Mouse (Mus musculus): ENCODE results near the gene Pdzrn4. TPM values are rescaled to one million over a fixed set of nuclear protein-coding genes. Genes with fewer than 3 reads are reported as not detected.

Gene Pdzrn4
- polyA plus RNA-seq, 1 experiment = 0.01 TPM

- TF ChIP-seq TAL1 (IDR thresholded peaks at IDR 0.05; ENCODE audit: low read length) (no peak), GATA1 (IDR thresholded peaks at IDR 0.05; ENCODE audit: low read length) (no peak)
- no peaks in the 10 kb centered on the region for H3K27me3 ChIP-seq (ENCODE audit: control insufficient read depth)
- H3K4me1 ChIP-seq (ENCODE audit: control insufficient read depth) = no peaks in the 10 kb centered on the region
- H3K36me3 ChIP-seq (ENCODE audit: control insufficient read depth) = no peaks in the 10 kb centered on the region
- H3K9me3 ChIP-seq (ENCODE audit: control insufficient read depth, low read length) = peaks cover 20% of the 10 kb centered on the region
- no peak overlapping the region for H3K4me3 ChIP-seq (replicated peaks)
These were observed 299.7 kb downstream of the Pdzrn4 start for GRCm38 (mm10) chr15:92696276-92696956.

DNA sequence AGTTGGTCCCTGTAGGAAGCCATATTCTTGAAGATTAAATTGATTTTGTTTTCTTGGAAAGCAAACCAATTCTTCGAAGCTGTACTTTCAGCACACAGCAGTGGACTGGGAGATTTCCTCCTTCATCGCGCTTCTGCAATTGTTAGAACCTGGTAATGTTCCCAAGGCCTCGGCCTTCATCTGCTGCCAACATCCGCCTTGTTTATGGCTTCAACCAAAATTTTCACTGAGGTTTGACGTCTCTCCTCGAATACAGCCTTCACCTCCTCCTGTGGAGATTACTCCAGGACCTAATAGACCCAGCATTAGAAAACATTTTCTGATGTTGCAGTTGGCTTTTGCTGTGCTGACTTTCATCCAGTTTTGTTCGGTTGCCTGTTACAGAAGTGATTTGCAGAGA, 307.5 kb downstream of the Pdzrn4 start:
- Histone ChIP-seq H3K27me3 (ENCODE audit: control insufficient read depth) (no peaks in the 10 kb centered on the region), H3K9me3 (ENCODE audit: control insufficient read depth, low read length) (0 out of 2 replicates have a peak, but pooled peaks cover 4% of the 10 kb centered on the region), H3K36me3 (ENCODE audit: control insufficient read depth) (no peaks in the 10 kb centered on the region), H3K4me3 (replicated peaks) (no peak overlapping the region), H3K4me1 (ENCODE audit: control insufficient read depth) (no peaks in the 10 kb centered on the region)
- TF ChIP-seq GATA1 (IDR thresholded peaks at IDR 0.05; ENCODE audit: low read length) (no peak), TAL1 (IDR thresholded peaks at IDR 0.05; ENCODE audit: low read length) (no peak)

DNA sequence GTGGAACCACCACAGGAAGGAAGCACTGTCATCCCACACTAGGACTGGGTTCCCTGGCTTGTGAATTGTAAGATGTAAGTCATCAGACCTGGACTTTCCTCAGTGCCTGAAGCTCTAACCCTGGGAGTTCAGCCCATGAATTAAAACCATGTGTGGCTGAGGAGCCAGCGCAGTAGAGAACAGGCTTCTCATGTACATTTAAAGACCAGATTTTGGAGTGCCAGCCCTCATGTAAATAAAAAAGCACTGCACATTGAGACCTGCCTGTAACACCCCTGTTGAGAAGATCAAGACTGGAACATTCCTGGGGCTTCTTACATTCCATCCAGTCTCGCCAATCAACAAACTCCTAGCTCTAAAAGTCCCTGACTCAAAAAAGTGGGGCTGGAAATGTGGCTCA, 342.0 kb downstream of the Pdzrn4 start:
- no peak overlapping the region for H3K4me3 ChIP-seq (replicated peaks)
- no peak for TF ChIP-seq GATA1 (IDR thresholded peaks at IDR 0.05; ENCODE audit: low read length)
- no peak for TF ChIP-seq TAL1 (IDR thresholded peaks at IDR 0.05; ENCODE audit: low read length)
- H3K27me3 ChIP-seq (ENCODE audit: control insufficient read depth) = no peaks in the 10 kb centered on the region
- peaks cover 15% of the 10 kb centered on the region for H3K9me3 ChIP-seq (ENCODE audit: control insufficient read depth, low read length)
- no peaks in the 10 kb centered on the region for H3K36me3 ChIP-seq (ENCODE audit: control insufficient read depth)
- H3K4me1 ChIP-seq (ENCODE audit: control insufficient read depth) = no peaks in the 10 kb centered on the region

DNA sequence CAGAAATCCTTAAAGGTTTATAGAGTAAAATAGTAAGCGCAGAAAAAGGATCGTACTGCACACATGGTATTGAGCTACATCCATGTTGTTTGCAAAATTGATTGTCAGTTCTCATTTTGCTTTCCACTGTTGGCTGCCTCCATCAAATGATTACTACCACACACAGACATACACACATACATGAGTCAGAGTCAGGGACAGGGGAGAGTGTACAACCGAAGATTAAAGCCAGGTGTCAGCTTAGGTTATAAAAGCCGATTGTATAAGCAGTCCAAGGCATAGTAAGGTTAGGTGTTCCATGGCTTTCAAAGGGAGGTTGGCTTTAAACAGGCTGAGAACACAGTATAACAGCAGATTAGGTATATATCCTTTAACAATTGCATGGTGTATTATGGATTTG, 343.2 kb downstream of the Pdzrn4 start:
- H3K27me3 ChIP-seq (ENCODE audit: control insufficient read depth) = no peaks in the 10 kb centered on the region
- H3K9me3 ChIP-seq (ENCODE audit: control insufficient read depth, low read length) = peaks cover 15% of the 10 kb centered on the region
- H3K4me3 ChIP-seq (replicated peaks) = no peak overlapping the region
- H3K36me3 ChIP-seq (ENCODE audit: control insufficient read depth) = no peaks in the 10 kb centered on the region
- TF ChIP-seq GATA1 (IDR thresholded peaks at IDR 0.05; ENCODE audit: low read length) (no peak), TAL1 (IDR thresholded peaks at IDR 0.05; ENCODE audit: low read length) (no peak)
- no peaks in the 10 kb centered on the region for H3K4me1 ChIP-seq (ENCODE audit: control insufficient read depth)

- H3K4me1 ChIP-seq (ENCODE audit: control insufficient read depth) = no peaks in the 10 kb centered on the region
- peaks cover 26% of the 10 kb centered on the region for H3K9me3 ChIP-seq (ENCODE audit: control insufficient read depth, low read length)
- no peaks in the 10 kb centered on the region for H3K27me3 ChIP-seq (ENCODE audit: control insufficient read depth)
- H3K36me3 ChIP-seq (ENCODE audit: control insufficient read depth) = no peaks in the 10 kb centered on the region
- no peak overlapping the region for H3K4me3 ChIP-seq (replicated peaks)
- TF ChIP-seq GATA1 (IDR thresholded peaks at IDR 0.05; ENCODE audit: low read length) (no peak), TAL1 (IDR thresholded peaks at IDR 0.05; ENCODE audit: low read length) (no peak)
These were observed 346.9 kb downstream of the Pdzrn4 start for GRCm38 (mm10) chr15:92743624-92744023.

- Histone ChIP-seq H3K36me3 (ENCODE audit: control insufficient read depth) (no peaks in the 10 kb centered on the region), H3K4me3 (replicated peaks) (no peak overlapping the region), H3K4me1 (ENCODE audit: control insufficient read depth) (no peaks in the 10 kb centered on the region), H3K9me3 (ENCODE audit: control insufficient read depth, low read length) (peaks cover 38% of the 10 kb centered on the region), H3K27me3 (ENCODE audit: control insufficient read depth) (no peaks in the 10 kb centered on the region)
- TF ChIP-seq GATA1 (IDR thresholded peaks at IDR 0.05; ENCODE audit: low read length) (no peak), TAL1 (IDR thresholded peaks at IDR 0.05; ENCODE audit: low read length) (no peak)
These were observed 349.4 kb downstream of the Pdzrn4 start for GRCm38 (mm10) chr15:92746081-92746480.

DNA sequence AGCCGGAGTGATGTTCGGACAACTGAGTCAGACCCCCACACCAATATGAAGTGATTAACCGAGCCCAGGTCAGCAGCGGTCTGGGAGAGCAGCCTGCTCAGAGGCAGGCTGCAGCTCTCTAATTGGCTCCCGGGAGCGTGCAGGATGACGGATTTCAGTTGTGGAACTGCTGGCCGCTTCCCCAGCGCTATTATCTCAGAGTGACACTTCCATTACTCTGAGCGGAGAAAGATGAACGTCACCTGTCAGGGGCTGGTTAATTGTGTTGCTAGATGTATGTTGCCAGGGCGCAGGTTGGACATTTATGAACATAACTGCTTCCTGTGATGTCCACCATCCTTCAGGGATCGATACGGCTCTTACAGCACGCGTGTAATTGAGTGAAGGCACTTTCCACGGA, 355.5 kb downstream of the Pdzrn4 start:
- no peak for TF ChIP-seq TAL1 (IDR thresholded peaks at IDR 0.05; ENCODE audit: low read length)
- Histone ChIP-seq H3K9me3 (ENCODE audit: control insufficient read depth, low read length) (peaks cover 37% of the 10 kb centered on the region), H3K27me3 (ENCODE audit: control insufficient read depth) (no peaks in the 10 kb centered on the region), H3K36me3 (ENCODE audit: control insufficient read depth) (no peaks in the 10 kb centered on the region), H3K4me1 (ENCODE audit: control insufficient read depth) (no peaks in the 10 kb centered on the region), H3K4me3 (replicated peaks) (no peak overlapping the region)

- Histone ChIP-seq H3K36me3 (ENCODE audit: control insufficient read depth) (no peaks in the 10 kb centered on the region), H3K4me1 (ENCODE audit: control insufficient read depth) (no peaks in the 10 kb centered on the region), H3K4me3 (replicated peaks) (no peak overlapping the region), H3K27me3 (ENCODE audit: control insufficient read depth) (no peaks in the 10 kb centered on the region), H3K9me3 (ENCODE audit: control insufficient read depth, low read length) (peaks cover 36% of the 10 kb centered on the region)
- TF ChIP-seq GATA1 (IDR thresholded peaks at IDR 0.05; ENCODE audit: low read length) (no peak), TAL1 (IDR thresholded peaks at IDR 0.05; ENCODE audit: low read length) (no peak)
These were observed 355.9 kb downstream of the Pdzrn4 start for GRCm38 (mm10) chr15:92752578-92752977.

- Histone ChIP-seq H3K9me3 (ENCODE audit: control insufficient read depth, low read length) (peaks cover 28% of the 10 kb centered on the region), H3K4me3 (replicated peaks) (no peak overlapping the region), H3K4me1 (ENCODE audit: control insufficient read depth) (no peaks in the 10 kb centered on the region), H3K36me3 (ENCODE audit: control insufficient read depth) (no peaks in the 10 kb centered on the region), H3K27me3 (ENCODE audit: control insufficient read depth) (no peaks in the 10 kb centered on the region)
- no peak for TF ChIP-seq TAL1 (IDR thresholded peaks at IDR 0.05; ENCODE audit: low read length)
- no peak for TF ChIP-seq GATA1 (IDR thresholded peaks at IDR 0.05; ENCODE audit: low read length)
These were observed 360.6 kb downstream of the Pdzrn4 start for GRCm38 (mm10) chr15:92757085-92757903.

Measured in erythroblast, embryonic 14.5 days (primary cell).